Mouse (Mus musculus) thymus, adult 18-20 months (tissue): ENCODE results near the gene Acacb.
A peak's percentile ranks its signal among the peaks of the same experiment; 100 is the strongest.

Experiments
- DNase-seq, 2 experiments: peaks; one replicate each; pipeline ENCODE4 v3.0.0; 2022; ENCODE audit warnings: mixed read lengths in 2 of 2

The Acacb gene

GRCm38 (mm10) chr5:114137481-114138276 is 8.7 kb upstream of the Acacb start:
- no peak for DNase-seq

- DNase-seq, result no peak
Measured at GRCm38 (mm10) chr5:114138277-114139164, 7.8 kb upstream of the Acacb start.

- no peak for DNase-seq
Measured at GRCm38 (mm10) chr5:114139175-114139574, 7.2 kb upstream of the Acacb start.

GRCm38 (mm10) chr5:114147043-114147972 is 973 bp downstream of the Acacb start:
- no peak for DNase-seq

- DNase-seq, result no peak
Measured at GRCm38 (mm10) chr5:114152359-114153092, 6.2 kb downstream of the Acacb start.

DNA sequence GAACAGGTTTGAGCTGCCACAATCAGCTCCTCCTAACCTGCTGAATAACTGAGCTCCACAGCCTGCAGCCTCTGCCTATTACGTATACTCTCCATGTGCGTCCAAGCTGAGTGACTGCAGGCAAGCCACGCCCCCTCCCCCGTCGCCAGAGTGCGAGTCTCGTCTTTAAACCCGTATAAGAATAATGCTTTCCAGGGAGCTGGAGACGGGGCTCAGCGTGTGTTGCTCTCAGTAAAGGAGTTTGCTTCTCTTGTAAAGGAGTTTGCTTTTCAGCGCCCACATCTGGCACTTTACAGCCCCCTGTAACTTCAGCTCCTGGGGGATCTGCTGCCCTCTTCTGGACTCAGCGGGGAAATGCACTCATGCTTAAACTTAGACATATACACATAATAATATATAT is 7.2 kb downstream of the Acacb start:
- no peak for DNase-seq

DNA sequence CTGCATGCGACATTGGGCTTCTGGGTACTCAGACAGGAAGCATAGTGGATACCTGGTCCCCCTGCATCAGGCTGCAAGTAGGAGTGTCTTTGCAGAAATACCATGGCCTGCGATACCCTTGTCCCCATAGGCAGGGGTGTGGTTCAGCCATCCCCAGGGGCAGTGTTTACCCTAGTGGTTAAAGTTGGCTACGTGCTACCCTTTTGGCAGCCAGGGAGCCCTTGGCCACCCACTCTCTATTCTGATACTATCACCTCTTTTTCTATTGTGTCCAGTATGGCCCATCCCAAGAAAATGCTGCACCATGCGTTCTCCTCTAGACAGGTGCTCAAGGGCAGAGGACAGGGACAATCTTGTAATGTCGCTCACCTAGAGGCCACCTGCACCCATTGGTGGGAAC is 8.4 kb downstream of the Acacb start:
- DNase-seq, result no peak

DNA sequence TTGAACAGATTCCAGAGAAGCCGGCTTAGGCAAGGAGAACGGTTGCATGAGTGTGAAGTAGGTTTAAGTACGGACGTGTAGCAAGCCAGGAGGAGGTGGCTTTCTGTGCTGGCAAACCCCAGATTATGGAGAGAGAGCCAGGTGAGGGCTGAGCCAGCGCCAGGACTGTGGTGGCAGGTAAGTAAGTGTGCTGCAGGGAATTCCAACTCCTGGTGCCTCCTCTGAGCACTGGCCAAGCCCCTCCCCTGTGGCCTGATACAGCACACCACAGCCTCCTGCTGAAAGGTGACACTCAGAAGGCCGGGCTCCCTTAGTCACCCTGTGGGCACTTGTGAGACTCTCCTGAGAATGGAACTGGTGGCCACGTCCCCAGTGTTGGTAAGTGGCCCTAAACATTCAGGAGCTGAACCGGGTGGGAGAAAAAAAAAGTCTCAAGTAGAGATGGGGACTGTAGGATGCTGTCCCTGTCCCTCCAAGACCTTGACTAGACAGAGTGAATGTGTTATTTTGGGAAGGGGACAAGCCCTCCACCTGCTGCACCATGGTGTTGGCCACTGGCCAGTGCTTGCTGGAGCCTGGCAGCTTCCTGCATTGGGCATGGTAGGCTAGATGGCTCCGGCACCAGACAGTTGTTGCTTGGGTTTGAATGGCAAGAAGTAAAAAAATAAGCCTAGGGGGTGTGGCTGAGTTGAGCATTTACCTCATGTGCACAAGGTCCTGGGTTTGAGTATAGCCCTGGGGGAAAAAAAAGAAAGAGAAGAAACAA is 9.0 kb downstream of the Acacb start:
- no peak for DNase-seq

GRCm38 (mm10) chr5:114157236-114157635 is 10.9 kb downstream of the Acacb start:
- no peak for DNase-seq

- DNase-seq, result no peak
Measured at GRCm38 (mm10) chr5:114161424-114161823, 15.1 kb downstream of the Acacb start.

- no peak for DNase-seq
Measured at GRCm38 (mm10) chr5:114162106-114162815, 15.9 kb downstream of the Acacb start.

DNA sequence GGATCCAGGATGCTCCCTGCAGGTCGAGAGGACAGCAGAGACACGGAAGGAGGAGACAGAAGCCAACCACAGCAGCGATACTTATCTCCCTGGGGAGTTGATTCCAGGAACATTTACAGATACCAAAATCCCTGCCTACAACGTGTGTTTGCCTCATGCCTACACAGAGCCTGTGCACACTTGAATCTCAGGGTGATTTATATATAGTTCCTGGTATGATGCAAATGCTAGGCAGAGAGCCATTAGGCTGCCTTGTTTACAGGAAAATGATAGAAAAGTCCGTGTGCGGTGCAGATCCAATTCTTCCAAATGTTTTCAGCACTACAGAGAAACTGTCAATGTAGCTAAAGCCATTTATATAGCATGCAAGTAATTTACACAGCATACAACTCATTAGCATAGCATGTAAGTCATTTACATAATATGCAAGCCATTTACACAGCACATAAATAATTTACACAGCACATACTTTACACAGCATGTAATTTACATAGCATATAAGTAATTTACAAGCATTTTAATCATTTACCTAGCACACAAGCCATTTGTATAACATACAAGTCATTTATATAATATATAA is 16.9 kb downstream of the Acacb start:
- DNase-seq, result no peak

DNA sequence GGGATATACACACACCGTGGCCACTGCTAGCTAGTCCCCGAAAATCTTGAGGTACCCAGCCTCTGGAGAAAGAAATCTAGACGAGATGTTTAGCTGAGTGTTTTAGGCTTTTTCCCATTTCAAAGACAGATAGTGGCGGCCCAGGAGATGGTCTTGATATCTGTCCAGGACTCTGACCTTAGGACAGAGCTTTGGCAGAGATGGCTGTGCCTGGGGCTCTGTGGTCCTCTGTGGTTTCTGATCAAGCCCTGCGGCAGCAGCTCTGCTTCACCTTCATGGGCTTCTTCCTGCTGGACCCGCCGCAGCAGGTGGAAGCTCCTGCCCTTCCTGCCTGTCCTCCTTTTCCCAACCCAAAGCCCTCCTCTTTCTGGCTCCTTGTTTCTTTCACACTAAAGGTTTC is 24.0 kb downstream of the Acacb start:
- no peak for DNase-seq

DNA sequence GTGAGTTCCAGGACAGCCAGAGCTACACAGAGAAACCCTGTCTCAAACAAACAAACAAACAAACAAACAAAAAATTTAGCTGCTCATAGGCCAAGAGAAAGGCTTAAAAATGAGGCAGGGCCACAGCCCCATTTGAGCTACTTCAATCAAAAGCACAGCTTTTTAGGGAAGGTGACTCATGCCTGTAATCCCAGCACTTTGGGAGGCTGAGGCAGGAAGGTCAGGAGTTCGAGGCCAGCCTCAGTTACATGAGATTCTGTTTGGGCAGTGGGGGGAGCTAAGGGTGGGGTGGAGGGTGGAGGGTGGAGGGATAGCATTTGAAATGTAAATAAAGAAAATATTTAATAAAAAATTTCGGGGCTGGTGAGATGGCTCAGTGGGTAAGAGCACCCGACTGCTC is 26.6 kb downstream of the Acacb start:
- no peak for DNase-seq

- DNase-seq, result no peak
Measured at GRCm38 (mm10) chr5:114173458-114173857, 27.1 kb downstream of the Acacb start.

DNA sequence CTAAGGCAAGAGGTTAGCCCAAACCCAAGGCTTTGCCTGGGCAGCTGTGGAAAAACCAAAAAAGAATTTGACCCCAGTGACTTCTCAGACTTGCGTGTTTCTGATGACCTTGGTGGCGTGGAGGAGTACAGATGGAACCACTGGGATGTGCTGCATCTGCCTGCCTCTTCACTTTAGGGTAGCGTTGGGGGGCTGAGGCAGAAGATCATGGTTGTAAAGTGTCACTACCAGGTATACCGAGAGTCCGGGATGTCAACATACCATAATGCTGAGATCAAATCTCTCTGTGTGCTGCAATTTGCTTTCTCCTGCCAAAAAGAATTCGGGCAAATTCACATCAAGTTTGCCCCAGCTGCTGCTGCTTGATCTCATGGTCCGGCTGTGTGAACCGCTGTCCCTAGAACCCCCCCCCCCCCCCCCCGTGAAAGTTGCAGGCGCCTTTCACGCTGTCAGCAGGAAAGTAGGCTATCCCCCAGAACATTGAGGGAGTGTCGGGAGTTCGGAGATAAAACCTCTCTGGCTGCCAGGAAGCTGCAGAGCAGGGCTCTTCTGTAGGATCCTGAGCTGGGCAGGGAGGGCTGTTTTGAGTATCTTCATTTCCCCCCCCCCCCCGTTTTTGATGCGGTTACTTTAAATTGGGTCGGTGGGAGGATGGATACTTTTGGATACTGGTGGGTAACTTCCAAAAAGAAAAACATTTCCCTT is 27.7 kb downstream of the Acacb start:
- no peak for DNase-seq

DNA sequence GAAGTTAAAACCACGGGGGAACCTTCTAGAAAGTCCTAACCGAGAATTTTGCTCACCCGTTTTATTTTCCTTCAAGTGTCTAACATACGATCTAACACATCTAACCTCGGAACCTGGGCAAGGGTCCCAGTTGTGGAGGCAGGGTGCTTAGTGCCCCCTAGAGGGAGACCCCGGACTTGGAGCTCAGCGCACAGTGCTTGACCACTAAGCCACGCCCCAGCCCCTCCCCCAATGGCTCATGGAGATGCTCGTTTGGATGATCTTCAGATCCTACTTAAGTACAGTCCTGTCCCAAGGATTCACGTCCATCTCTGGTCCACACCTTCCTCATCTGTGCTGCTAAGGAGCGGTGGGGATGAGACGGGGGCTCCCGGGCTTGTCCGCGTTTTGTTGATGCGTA is 28.3 kb downstream of the Acacb start:
- DNase-seq, result no peak

DNA sequence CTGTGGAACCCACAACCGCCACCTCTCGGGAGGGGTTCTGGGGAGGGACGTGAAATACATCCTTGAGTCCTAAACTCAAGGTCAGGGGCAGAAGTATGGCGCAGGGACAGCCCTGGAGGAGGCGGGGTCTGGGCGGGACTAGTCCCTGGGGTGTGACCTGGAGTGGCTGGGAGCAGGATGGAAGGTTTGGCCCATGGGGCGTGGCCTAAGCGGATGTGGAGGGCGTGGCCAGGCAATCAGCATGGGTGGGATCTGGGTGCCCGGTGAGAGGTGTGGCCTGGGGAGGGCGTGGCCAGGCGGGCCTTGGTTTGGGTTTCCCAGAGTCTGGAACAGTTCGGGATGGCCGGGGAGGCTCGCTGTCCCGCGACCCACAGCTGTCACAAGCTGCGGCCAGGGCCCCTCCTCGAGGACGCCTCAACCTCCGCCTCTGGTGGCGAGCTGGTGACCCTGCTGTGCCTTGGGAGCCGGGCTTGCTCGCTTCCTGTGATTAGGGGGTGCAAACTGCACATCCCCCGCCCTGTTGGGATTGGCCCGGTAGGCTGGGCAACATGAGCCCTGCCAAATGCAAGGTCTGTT is 29.3 kb downstream of the Acacb start:
- DNase-seq, result peak; percentile 55 to 70
